Mouse (Mus musculus) MEL (cell line): Measurements from ENCODE around the gene Pgbd5.

Experiments
- CTCF ChIP-seq, 3 experiments: IDR thresholded peaks in 2 of 3; conservative IDR thresholded peaks in 1 of 3; 2 replicates each; pipeline ENCODE4 v1.5.1; 2011 to 2012; ENCODE audit warnings: low read length in 3 of 3, low read depth in 2 of 3, mild to moderate bottlenecking in 2 of 3, improper control_type of control experiment in 1 of 3, inconsistent platforms in 1 of 3, mixed read lengths in 1 of 3, moderate library complexity in 1 of 3; ENCODE audit not compliant: control insufficient read depth in 1 of 3, insufficient read depth in 1 of 3, poor library complexity in 1 of 3, severe bottlenecking in 1 of 3
- GATA1 ChIP-seq: IDR thresholded peaks from 2 replicates; pipeline ENCODE4 v1.6.1; 2011; ENCODE audit warnings: low read depth, low read length, improper control_type of control experiment
- SMC3 ChIP-seq: IDR thresholded peaks from 2 replicates; pipeline ENCODE4 v1.6.1; 2011; ENCODE audit warnings: low read depth, low read length, improper control_type of control experiment
- ZC3H11A ChIP-seq: IDR thresholded peaks from 2 replicates; pipeline ENCODE4 v1.6.1; 2012; ENCODE audit warnings: low read depth, mild to moderate bottlenecking, inconsistent platforms, low read length, improper control_type of control experiment
- ZKSCAN1 ChIP-seq: IDR thresholded peaks from 2 replicates; pipeline ENCODE4 v1.6.1; 2012; ENCODE audit warnings: low read depth, mild to moderate bottlenecking, inconsistent platforms, low read length, improper control_type of control experiment, moderate library complexity

GRCm38 (mm10) chr8:124382235-124382634, 57.2 kb downstream of the Pgbd5 start:
- no peak for TF ChIP-seq ZC3H11A
- no peak for TF ChIP-seq CTCF (IDR thresholded peaks at IDR 0.05 in 2 of 3, conservative IDR thresholded peaks at IDR 0.05 in 1 of 3; ENCODE audit: control insufficient read depth in 1 of 3, insufficient read depth in 1 of 3, low read depth in 2 of 3, low read length in 3 of 3, poor library complexity in 1 of 3, severe bottlenecking in 1 of 3)
- TF ChIP-seq ZKSCAN1: no peak
- TF ChIP-seq GATA1: no peak
- TF ChIP-seq SMC3: no peak
